Mouse (Mus musculus) cerebellum, adult 9-11 months (tissue): ENCODE data around the gene Timm8a1.

ENCODE experiments used
- DNase-seq: peaks from one replicate; pipeline ENCODE4 v3.0.0; 2022

Gene Timm8a1

GRCm38 (mm10) chrX:134523772-134524171, 17.9 kb downstream of the Timm8a1 start:
- DNase-seq, result no peak

- no peak for DNase-seq
Observed at GRCm38 (mm10) chrX:134509473-134509872, 32.2 kb downstream of the Timm8a1 start.

- no peak for DNase-seq
Observed at GRCm38 (mm10) chrX:134507977-134508376, 33.7 kb downstream of the Timm8a1 start.

- DNase-seq, result no peak
Observed at GRCm38 (mm10) chrX:134500651-134501050, 41.0 kb downstream of the Timm8a1 start.
